Mouse (Mus musculus) layer of hippocampus, postnatal 25 days (tissue): ENCODE measurements around the gene Pabpc4. TPM values are rescaled to one million over a fixed set of nuclear protein-coding genes. Genes with fewer than 3 reads are reported as not detected.
A peak's percentile ranks its signal among the peaks of the same experiment; 100 is the strongest.

Source experiments
- DNase-seq, 2 experiments: peaks; one replicate each; pipeline ENCODE4 v3.0.0; 2022; ENCODE audit warnings: mixed read lengths in 2 of 2, low spot score in 1 of 2; ENCODE audit errors: extremely low spot score in 1 of 2
- total RNA-seq, 2 experiments: library from RNA; stranded (reverse); gene quantifications; 2 replicates each; pipeline ENCODE4 v1.2.3; 2021

The Pabpc4 gene
- total RNA-seq, 2 experiments from 2014 or later: 46.3 to 46.5 TPM

DNA sequence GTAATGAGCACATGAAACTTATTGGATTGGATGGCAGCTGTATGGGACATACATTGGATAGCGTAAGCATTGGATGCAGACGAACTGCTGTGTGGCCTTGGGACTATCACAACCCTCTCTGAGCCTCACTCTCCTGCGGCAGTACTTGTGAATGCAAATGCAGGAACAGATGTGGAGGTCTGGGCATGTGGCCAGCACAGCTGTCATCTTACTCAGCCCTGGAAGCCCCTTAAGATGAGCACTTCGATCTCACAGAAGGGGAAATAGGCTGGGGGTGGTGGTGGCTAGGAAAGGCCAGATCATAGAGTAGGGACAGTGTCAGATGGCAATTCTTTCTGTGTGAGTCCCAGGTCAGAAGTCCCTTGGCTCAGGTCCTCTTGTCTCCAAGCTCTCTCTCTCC is 75.5 kb downstream of the Pabpc4 start:
- no peak for DNase-seq

DNA sequence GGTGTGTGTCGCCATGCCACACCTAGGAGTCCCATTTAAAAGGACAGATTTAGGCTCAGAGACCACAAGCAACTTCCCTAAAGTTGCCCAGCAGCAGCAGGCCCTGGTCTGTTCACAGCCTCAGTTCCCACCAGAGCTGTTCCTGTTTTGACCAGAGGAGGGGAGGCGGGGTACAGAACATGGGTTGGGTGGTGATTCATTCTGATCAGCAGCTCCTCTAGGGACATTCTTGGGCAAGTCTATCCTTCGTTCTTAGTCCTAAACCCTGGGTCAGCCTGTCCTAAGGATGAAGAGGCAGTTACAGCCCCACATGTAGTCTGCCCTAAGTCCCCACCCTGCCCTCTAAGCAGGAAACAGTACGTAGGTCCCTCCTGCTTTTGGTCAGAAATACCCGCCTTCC is 78.1 kb downstream of the Pabpc4 start:
- DNase-seq: no peak

DNA sequence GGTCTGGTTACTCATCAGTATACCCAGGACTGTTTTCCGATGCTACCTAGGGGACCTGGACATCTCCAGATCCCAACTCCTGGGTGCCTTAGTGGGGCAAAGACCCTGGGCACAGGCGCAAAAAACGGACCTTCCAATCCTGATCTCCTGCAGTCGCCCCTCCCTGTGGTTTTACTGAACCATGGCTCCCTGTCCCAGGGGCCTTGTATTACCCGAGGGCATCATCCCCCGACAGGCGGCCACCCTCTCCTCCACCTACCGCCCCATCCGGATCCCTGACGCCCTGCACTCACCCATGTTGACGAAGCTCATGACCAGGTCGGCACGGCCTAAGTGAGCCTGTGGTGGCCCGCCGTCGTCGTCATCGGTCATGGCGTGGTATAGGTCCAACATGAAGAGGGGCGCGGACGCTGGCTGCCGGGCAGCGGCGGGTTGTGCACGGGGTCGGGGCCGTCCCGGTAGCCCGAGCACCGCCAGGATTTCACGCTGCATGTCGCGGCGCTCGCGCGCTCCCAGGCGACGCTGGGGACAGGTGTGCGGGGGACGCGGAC is 80.0 kb downstream of the Pabpc4 start:
- no peak for DNase-seq

DNA sequence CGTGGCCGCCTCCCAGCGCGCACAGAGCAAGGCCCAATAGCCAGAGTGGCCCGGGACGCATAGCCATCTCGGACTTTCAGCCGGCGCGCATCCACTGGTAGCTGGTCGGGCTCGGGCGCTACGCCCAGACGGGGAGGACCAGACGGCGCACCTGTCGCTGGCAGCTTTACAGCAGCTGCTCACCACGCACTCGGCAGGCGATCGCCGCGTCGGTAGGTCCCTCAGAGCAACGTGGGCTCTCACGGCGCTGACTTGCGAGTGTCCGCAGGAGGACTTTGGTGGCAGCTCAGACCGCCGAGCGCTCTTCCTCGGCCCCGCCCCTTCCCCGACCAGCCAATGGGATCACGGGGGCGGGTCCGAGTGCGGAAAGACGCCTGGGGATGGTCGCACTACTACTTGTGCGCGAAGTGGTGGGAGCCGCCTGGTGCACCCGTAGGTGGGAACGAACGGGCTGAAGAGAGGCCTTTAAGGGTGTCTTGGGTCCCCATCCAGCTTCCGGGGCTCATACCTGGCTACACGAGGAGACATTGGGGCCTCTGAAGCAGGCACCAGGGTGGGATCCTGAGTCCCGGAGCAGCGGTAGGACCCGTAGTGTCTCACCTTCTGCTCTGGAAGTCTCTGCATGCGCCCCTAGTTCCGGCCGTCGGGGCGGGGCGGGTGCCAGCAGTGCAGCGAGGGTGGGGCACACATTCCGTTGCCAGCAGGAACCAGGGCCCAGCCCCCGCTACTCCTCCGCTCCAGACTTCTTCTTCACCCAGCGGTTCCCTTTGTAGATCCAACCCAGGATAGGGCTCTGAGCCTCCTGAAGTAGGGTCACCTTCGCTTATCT is 80.7 kb downstream of the Pabpc4 start, which contains the start of gene Bmp8a:
Bmp8a (minus strand) TSS at position 611 of the 829 bp plus-strand sequence.
- DNase-seq: peak in 1 of 2 experiments; percentile 38

DNA sequence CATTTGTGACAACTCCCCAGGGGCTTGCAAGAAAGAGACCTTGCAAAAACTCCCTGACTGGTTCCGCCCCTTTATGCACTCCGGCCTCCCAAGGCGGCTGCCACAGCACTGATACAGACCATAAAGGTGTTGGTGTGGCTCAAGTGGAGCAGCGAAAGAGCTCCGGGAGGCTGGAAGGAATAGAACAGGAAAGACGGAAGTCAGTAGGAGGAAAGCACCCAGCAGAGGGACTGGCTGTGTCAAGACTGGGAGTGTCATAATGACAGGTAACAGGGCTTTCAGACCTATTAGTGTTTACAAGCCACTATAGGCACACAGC is 81.3 kb downstream of the Pabpc4 start:
- DNase-seq: no peak

Other genes with a start within 250 kb of the Pabpc4 start
- 10 to 100 TPM; 20.2 to 26.9 TPM for gene Trit1, start 245.8 kb upstream of the Pabpc4 start, total RNA-seq
- under 1 TPM; 0.22 to 0.45 TPM for gene Bmp8b, start 157.2 kb upstream of the Pabpc4 start, total RNA-seq
- gene Oxct2b, start 146.1 kb upstream of the Pabpc4 start, total RNA-seq: not detected
- gene Ppie, start 122.4 kb upstream of the Pabpc4 start, total RNA-seq: 10 to 100 TPM; 20.3 to 21.8 TPM
- gene Hpcal4, start 79.1 kb upstream of the Pabpc4 start, total RNA-seq: 100 to 1,000 TPM; 486 to 540 TPM
- 10 to 100 TPM; 15.7 to 16.3 TPM for gene Nt5c1a, start 60.8 kb upstream of the Pabpc4 start, total RNA-seq
- gene Heyl, start 28.8 kb upstream of the Pabpc4 start, total RNA-seq: 1 to 10 TPM; 3.9 to 4.8 TPM
- not detected for gene Oxct2a, start 61.3 kb downstream of the Pabpc4 start, total RNA-seq
- gene Bmp8a, start 80.9 kb downstream of the Pabpc4 start, total RNA-seq: under 1 TPM in 1 of 2 experiments, not detected in 1; 0.22 TPM